Mouse (Mus musculus) small intestine, adult 2 months (tissue): Measurements from ENCODE around the gene Ptprn2.

Source experiments
- CTCF ChIP-seq: fragments of 200-500 bp; IDR thresholded peaks from 2 replicates; pipeline ENCODE4 v1.5.1; 2012; ENCODE audit warnings: low read depth, mild to moderate bottlenecking, control low read depth, inconsistent platforms, low read length, moderate library complexity, mixed read lengths; ENCODE audit not compliant: insufficient replicate concordance, insufficient read length; ENCODE audit errors: extremely low read depth
- POLR2A ChIP-seq: fragments of 200-500 bp; IDR thresholded peaks from 2 replicates; pipeline ENCODE4 v1.6.1; 2012; ENCODE audit warnings: low read depth, mild to moderate bottlenecking, control low read depth, inconsistent platforms, low read length, moderate library complexity

DNA sequence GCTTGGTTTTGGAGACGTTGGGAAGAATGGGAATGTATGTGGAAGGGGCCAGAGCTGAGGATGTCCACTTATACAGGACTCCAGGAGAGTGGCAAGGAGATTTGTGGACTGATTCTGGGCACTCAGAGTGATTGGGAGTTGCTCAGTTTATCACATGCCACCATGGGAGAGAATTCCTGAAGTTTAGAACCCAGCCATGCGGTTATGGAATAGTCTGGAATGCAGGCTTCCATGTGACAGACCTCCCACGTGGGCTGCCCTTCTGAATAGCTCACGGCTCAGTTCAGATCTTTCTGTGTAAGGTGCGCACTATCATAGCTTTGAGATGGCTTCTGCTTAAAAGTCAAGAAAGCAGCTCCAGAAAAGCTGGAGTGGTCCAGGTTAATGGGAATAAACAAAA lies 88.6 kb downstream of the Ptprn2 start:
- TF ChIP-seq POLR2A (no peak), CTCF (no peak)
